Mouse (Mus musculus): ENCODE results near the gene Atf7. TPM values are rescaled to one million over a fixed set of nuclear protein-coding genes. Genes with fewer than 3 reads are reported as not detected.

Gene Atf7
- total and polyA plus RNA-seq, 3 experiments, result 6.7 to 31.9 (median 8.6) TPM

- Histone ChIP-seq H3K27ac (ENCODE audit: insufficient read depth, low read depth) (no peak overlapping the region), H3K4me2 (ENCODE audit: insufficient read depth, low read depth, poor library complexity, severe bottlenecking) (no peak overlapping the region), H3K4me1 (ENCODE audit: control insufficient read depth in 1 of 2, insufficient read depth in 2 of 2) (peaks cover 0 to 4% of the 10 kb centered on the region in 2 experiments; a peak in 2 of 4 replicates), H3K9me3 (replicated peaks; ENCODE audit: low read length) (no peaks in the 10 kb centered on the region), H3K27me3 (replicated peaks) (no peaks in the 10 kb centered on the region), H3K79me2 (replicated peaks; ENCODE audit: control insufficient read depth, extremely low read depth, insufficient read depth, poor library complexity, severe bottlenecking) (peaks cover under 1% of the 10 kb centered on the region), H3K9ac (ENCODE audit: insufficient read depth, low read depth) (no peak overlapping the region), H3K36me3 (replicated peaks in 1 of 2; ENCODE audit: control insufficient read depth in 1 of 2, insufficient read depth in 1 of 2, low read length in 1 of 2) (peaks cover 68 to 90% of the 10 kb centered on the region in 2 experiments), H3K4me3 (replicated peaks in 1 of 3; ENCODE audit: low read depth in 2 of 3, low read length in 2 of 3, poor library complexity in 1 of 3) (no peak overlapping the region)
- dilution Hi-C loops (cut with MboI; ENCODE audit: extremely low pct_ligation_motif_present, extremely low pct_unique_long_range_greater_than_20kb, low sequenced_read_pairs) (no loop called here), in situ Hi-C loops (cut with MboI; ENCODE audit: low pct_ligation_motif_present, low pct_unique_long_range_greater_than_20kb, low sequenced_read_pairs) (no loop called here)
- no peak for TF ChIP-seq MAX (IDR thresholded peaks at IDR 0.05; ENCODE audit: low read length)
- no peak for TF ChIP-seq MAZ (IDR thresholded peaks at IDR 0.05; ENCODE audit: low read depth, low read length)
- no peak for TF ChIP-seq SMC3 (IDR thresholded peaks at IDR 0.05; ENCODE audit: low read depth, low read length)
- TF ChIP-seq PAX5 (IDR thresholded peaks at IDR 0.05; ENCODE audit: low read length), result no peak
- TF ChIP-seq UBTF (IDR thresholded peaks at IDR 0.05; ENCODE audit: low read depth, low read length), result no peak
- no peak for TF ChIP-seq BHLHE40 (IDR thresholded peaks at IDR 0.05; ENCODE audit: low read depth, low read length)
- TF ChIP-seq MEF2A (IDR thresholded peaks at IDR 0.05; ENCODE audit: borderline replicate concordance, low read depth, low read length), result no peak
- no peak for TF ChIP-seq GABPA (IDR thresholded peaks at IDR 0.05; ENCODE audit: insufficient replicate concordance, low read depth, low read length)
- no peak for TF ChIP-seq CHD1 (IDR thresholded peaks at IDR 0.05; ENCODE audit: low read depth, low read length)
- TF ChIP-seq POLR2AphosphoS2 (IDR thresholded peaks at IDR 0.05; ENCODE audit: low read depth, low read length), result no peak
- TF ChIP-seq EP300 (IDR thresholded peaks at IDR 0.05; ENCODE audit: low read length), result no peak
- TF ChIP-seq ELF1 (IDR thresholded peaks at IDR 0.05; ENCODE audit: low read depth, low read length), result no peak
- no peak for TF ChIP-seq CHD2 (IDR thresholded peaks at IDR 0.05; ENCODE audit: low read length)
- DNase-seq (ENCODE audit: extremely low read depth), result no peak
These were observed 122.9 kb downstream of the Atf7 start for GRCm38 (mm10) chr15:102502254-102502840.

GRCm38 (mm10) chr15:102501084-102501814 lies 124.0 kb downstream of the Atf7 start:
- dilution Hi-C loops (cut with MboI; ENCODE audit: extremely low pct_ligation_motif_present, extremely low pct_unique_long_range_greater_than_20kb, low sequenced_read_pairs), result no loop called here

More at GRCm38 (mm10) chr15:102501084-102501814, 124.0 kb downstream of the Atf7 start:
- no peak overlapping the region for H3K9ac ChIP-seq (ENCODE audit: insufficient read depth, low read depth)
- no peaks in the 10 kb centered on the region for H3K9me3 ChIP-seq (replicated peaks; ENCODE audit: low read length)
- no peak overlapping the region for H3K27ac ChIP-seq (ENCODE audit: insufficient read depth, low read depth)
- no peak overlapping the region for H3K4me3 ChIP-seq (replicated peaks in 1 of 3; ENCODE audit: low read depth in 2 of 3, low read length in 2 of 3, poor library complexity in 1 of 3)
- no peak for DNase-seq (ENCODE audit: extremely low read depth)
- peaks cover 8% of the 10 kb centered on the region for H3K79me2 ChIP-seq (replicated peaks; ENCODE audit: control insufficient read depth, extremely low read depth, insufficient read depth, poor library complexity, severe bottlenecking)
- in situ Hi-C loops (cut with MboI; ENCODE audit: low pct_ligation_motif_present, low pct_unique_long_range_greater_than_20kb, low sequenced_read_pairs), result no loop called here
- peaks cover 75 to 96% of the 10 kb centered on the region in 2 experiments for H3K36me3 ChIP-seq (replicated peaks in 1 of 2; ENCODE audit: control insufficient read depth in 1 of 2, insufficient read depth in 1 of 2, low read length in 1 of 2)
- no peaks in the 10 kb centered on the region for H3K27me3 ChIP-seq (replicated peaks)
- H3K4me1 ChIP-seq (ENCODE audit: control insufficient read depth in 1 of 2, insufficient read depth in 2 of 2), result no peaks in the 10 kb centered on the region; a peak in 1 of 4 replicates
- no peak overlapping the region for H3K4me2 ChIP-seq (ENCODE audit: insufficient read depth, low read depth, poor library complexity, severe bottlenecking)
- TF ChIP-seq POLR2A (IDR thresholded peaks at IDR 0.05; ENCODE audit: low read depth, low read length), result peak; percentile 5; the same call in 1 of the 2 replicates
- no peak for TF ChIP-seq NELFE (IDR thresholded peaks at IDR 0.05; ENCODE audit: low read depth, low read length)

Measured in CH12.LX (cell line).